Mouse (Mus musculus): ENCODE data around the gene Tmem265. TPM values are rescaled to one million over a fixed set of nuclear protein-coding genes. Genes with fewer than 3 reads are reported as not detected.

Gene Tmem265
- polyA plus RNA-seq, 1 experiment from 2014 or later: 6.1 TPM

- DNase-seq (ENCODE audit: low spot score): no peak
- no peak overlapping the region for H3K27ac ChIP-seq (ENCODE audit: low read length)
- H3K36me3 ChIP-seq (ENCODE audit: insufficient read depth, low read length): peaks cover 29% of the 10 kb centered on the region; the same call in 1 of the 2 replicates
- no peak for ATAC-seq
- no peak overlapping the region for H3K9ac ChIP-seq (replicated peaks; ENCODE audit: low read depth)
- 92% methylated on average over 6 of the region's 6 CpGs for WGBS
- peaks cover 14% of the 10 kb centered on the region; the same call in 1 of the 2 replicates for H3K4me1 ChIP-seq (ENCODE audit: insufficient read depth, low read depth, low read length)
- no peak overlapping the region for H3K4me2 ChIP-seq (replicated peaks; ENCODE audit: low read depth, low read length)
- H3K27me3 ChIP-seq (replicated peaks; ENCODE audit: insufficient read depth, low read length): no peaks in the 10 kb centered on the region
- no peak overlapping the region for H3K4me3 ChIP-seq (ENCODE audit: low read depth, low read length)
- TF ChIP-seq CTCF (IDR thresholded peaks at IDR 0.05) (no peak), EP300 (IDR thresholded peaks at IDR 0.05) (no peak)
- H3K9me3 ChIP-seq (ENCODE audit: low read length): no peaks in the 10 kb centered on the region
These were observed 25.0 kb downstream of the Tmem265 start for GRCm38 (mm10) chr7:127586149-127586548.

- TF ChIP-seq EP300 (IDR thresholded peaks at IDR 0.05): no peak
- no peak for TF ChIP-seq CTCF (IDR thresholded peaks at IDR 0.05)
- Histone ChIP-seq H3K4me3 (ENCODE audit: low read depth, low read length) (no peak overlapping the region), H3K4me1 (ENCODE audit: insufficient read depth, low read depth, low read length) (peaks cover 14% of the 10 kb centered on the region; the same call in 1 of the 2 replicates), H3K27me3 (replicated peaks; ENCODE audit: insufficient read depth, low read length) (no peaks in the 10 kb centered on the region), H3K4me2 (replicated peaks; ENCODE audit: low read depth, low read length) (peak overlapping the region; percentile 79), H3K27ac (ENCODE audit: low read length) (peak overlapping the region; percentile 54; the same call in 1 of the 2 replicates), H3K9me3 (ENCODE audit: low read length) (no peaks in the 10 kb centered on the region), H3K9ac (replicated peaks; ENCODE audit: low read depth) (no peak overlapping the region), H3K36me3 (ENCODE audit: insufficient read depth, low read length) (peaks cover 28% of the 10 kb centered on the region)
- DNase-seq (ENCODE audit: low spot score): no peak
- 51% methylated on average over 5 of the region's 5 CpGs for WGBS
- no peak for ATAC-seq
These were observed 26.0 kb downstream of the Tmem265 start for GRCm38 (mm10) chr7:127587196-127587595.

- Histone ChIP-seq H3K9ac (replicated peaks; ENCODE audit: low read depth) (peak within 1 kb of the TSS; percentile 81), H3K4me2 (replicated peaks; ENCODE audit: low read depth, low read length) (peak within 1 kb of the TSS; percentile 89), H3K9me3 (ENCODE audit: low read length) (no peaks in the 10 kb centered on the region), H3K4me3 (ENCODE audit: low read depth, low read length) (peak within 1 kb of the TSS; percentile 76), H3K27ac (ENCODE audit: low read length) (peak within 1 kb of the TSS; percentile 74), H3K36me3 (ENCODE audit: insufficient read depth, low read length) (peaks cover 25% of the 10 kb centered on the region), H3K4me1 (ENCODE audit: insufficient read depth, low read depth, low read length) (peaks cover 14% of the 10 kb centered on the region; the same call in 1 of the 2 replicates), H3K27me3 (replicated peaks; ENCODE audit: insufficient read depth, low read length) (no peaks in the 10 kb centered on the region)
- TF ChIP-seq CTCF (IDR thresholded peaks at IDR 0.05) (no peak; the same call in 1 of the 2 replicates), EP300 (IDR thresholded peaks at IDR 0.05) (no peak)
- DNase-seq (ENCODE audit: low spot score) (peak; percentile 100), ATAC-seq (peak; percentile 97)
- under 1% methylated on average over 50 of the region's 50 CpGs for WGBS
These were observed 27.1 kb downstream of the Tmem265 start, which contains the start of the genes Ccdc189 and Rnf40 for GRCm38 (mm10) chr7:127588011-127588871. Gene Ccdc189 (minus strand): TSS chr7:127588595. Gene Rnf40 (plus strand): TSS chr7:127588767.

GRCm38 (mm10) chr7:127588901-127589300 lies 27.7 kb downstream of the Tmem265 start:
- no peak for ATAC-seq
- 4% methylated on average over 25 of the region's 29 CpGs for WGBS

GRCm38 (mm10) chr7:127589637-127590036 lies 28.4 kb downstream of the Tmem265 start:
- Histone ChIP-seq H3K27me3 (replicated peaks; ENCODE audit: insufficient read depth, low read length) (no peaks in the 10 kb centered on the region), H3K36me3 (ENCODE audit: insufficient read depth, low read length) (peaks cover 30% of the 10 kb centered on the region), H3K27ac (ENCODE audit: low read length) (no peak overlapping the region), H3K4me3 (ENCODE audit: low read depth, low read length) (peak overlapping the region; percentile 76; the same call in 1 of the 2 replicates), H3K9ac (replicated peaks; ENCODE audit: low read depth) (no peak overlapping the region), H3K4me2 (replicated peaks; ENCODE audit: low read depth, low read length) (peak overlapping the region; percentile 89), H3K4me1 (ENCODE audit: insufficient read depth, low read depth, low read length) (peaks cover 14% of the 10 kb centered on the region; the same call in 1 of the 2 replicates), H3K9me3 (ENCODE audit: low read length) (no peaks in the 10 kb centered on the region)
- ATAC-seq: no peak
- TF ChIP-seq CTCF (IDR thresholded peaks at IDR 0.05) (no peak), EP300 (IDR thresholded peaks at IDR 0.05) (no peak)
- 90% methylated on average over 9 of the region's 9 CpGs for WGBS
- no peak for DNase-seq (ENCODE audit: low spot score)

More at GRCm38 (mm10) chr7:127588901-127589300, 27.7 kb downstream of the Tmem265 start:
- DNase-seq (ENCODE audit: low spot score): peak; percentile 15
- H3K27me3 ChIP-seq (replicated peaks; ENCODE audit: insufficient read depth, low read length): no peaks in the 10 kb centered on the region
- no peaks in the 10 kb centered on the region for H3K9me3 ChIP-seq (ENCODE audit: low read length)
- peak overlapping the region; percentile 76 for H3K4me3 ChIP-seq (ENCODE audit: low read depth, low read length)
- H3K4me2 ChIP-seq (replicated peaks; ENCODE audit: low read depth, low read length): peak overlapping the region; percentile 89
- peaks cover 14% of the 10 kb centered on the region; the same call in 1 of the 2 replicates for H3K4me1 ChIP-seq (ENCODE audit: insufficient read depth, low read depth, low read length)
- H3K36me3 ChIP-seq (ENCODE audit: insufficient read depth, low read length): peaks cover 25% of the 10 kb centered on the region
- TF ChIP-seq CTCF (IDR thresholded peaks at IDR 0.05): no peak
- no peak for TF ChIP-seq EP300 (IDR thresholded peaks at IDR 0.05)
- peak overlapping the region; percentile 81 for H3K9ac ChIP-seq (replicated peaks; ENCODE audit: low read depth)
- H3K27ac ChIP-seq (ENCODE audit: low read length): peak overlapping the region; percentile 74

- H3K4me1 ChIP-seq (ENCODE audit: insufficient read depth, low read depth, low read length): peaks cover 14% of the 10 kb centered on the region; the same call in 1 of the 2 replicates
- TF ChIP-seq EP300 (IDR thresholded peaks at IDR 0.05): no peak
- no peak for TF ChIP-seq CTCF (IDR thresholded peaks at IDR 0.05)
- no peak for ATAC-seq
- H3K27me3 ChIP-seq (replicated peaks; ENCODE audit: insufficient read depth, low read length): no peaks in the 10 kb centered on the region
- peaks cover 45% of the 10 kb centered on the region for H3K36me3 ChIP-seq (ENCODE audit: insufficient read depth, low read length)
- no peak for DNase-seq (ENCODE audit: low spot score)
- no peak overlapping the region for H3K4me3 ChIP-seq (ENCODE audit: low read depth, low read length)
- no peak overlapping the region for H3K4me2 ChIP-seq (replicated peaks; ENCODE audit: low read depth, low read length)
- H3K9me3 ChIP-seq (ENCODE audit: low read length): no peaks in the 10 kb centered on the region
- WGBS: 82% methylated on average over 10 of the region's 10 CpGs
- H3K9ac ChIP-seq (replicated peaks; ENCODE audit: low read depth): no peak overlapping the region
- H3K27ac ChIP-seq (ENCODE audit: low read length): no peak overlapping the region
These were observed 29.9 kb downstream of the Tmem265 start for GRCm38 (mm10) chr7:127591108-127591507.
